Mouse (Mus musculus): Measurements from ENCODE around the gene Xirp2. TPM values are rescaled to one million over a fixed set of nuclear protein-coding genes. Genes with fewer than 3 reads are reported as not detected.

Gene Xirp2
- polyA plus RNA-seq, 1 experiment from 2014 or later = not detected

DNA sequence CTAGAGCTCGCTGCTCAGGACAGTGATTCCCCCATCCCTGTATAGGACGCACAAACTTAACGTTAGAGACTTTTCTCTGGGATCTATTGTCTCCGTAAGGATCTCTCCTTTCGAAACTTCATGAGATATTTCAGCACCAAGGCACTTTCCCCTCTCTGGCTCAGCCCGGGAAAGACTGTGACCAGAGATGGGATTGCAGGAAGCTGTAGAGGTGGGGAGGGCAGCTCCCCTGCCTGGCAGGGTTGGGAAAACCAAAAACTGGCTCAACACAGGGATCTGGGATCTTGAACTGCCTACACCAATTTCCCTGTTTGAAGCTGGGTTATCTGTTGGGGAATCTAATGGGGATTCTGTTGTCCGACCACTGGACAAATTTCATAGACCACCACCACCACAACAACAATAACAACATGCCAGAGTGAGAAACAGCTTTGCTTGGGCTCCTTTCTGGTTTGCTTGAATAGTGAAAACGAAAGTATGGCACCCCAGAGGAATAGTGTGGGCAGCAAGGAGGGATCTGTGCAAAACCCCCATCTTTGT lies 121.4 kb downstream of the Xirp2 start:
- H3K4me1 ChIP-seq (replicated peaks; ENCODE audit: control insufficient read depth, insufficient read depth, low read length) = no peaks in the 10 kb centered on the region
- peak overlapping the region; percentile 96 for H3K4me2 ChIP-seq (replicated peaks; ENCODE audit: low read depth, low read length)
- DNase-seq (ENCODE audit: low spot score) (peak; percentile 30), ATAC-seq (ENCODE audit: low FRiP score) (no peak)
- no peak overlapping the region for H3K27ac ChIP-seq (ENCODE audit: low read depth, low read length)
- no peaks in the 10 kb centered on the region for H3K9me3 ChIP-seq (ENCODE audit: control insufficient read depth, low read length)
- no peaks in the 10 kb centered on the region for H3K36me3 ChIP-seq (ENCODE audit: control insufficient read depth, insufficient read depth, low read length)
- no peak overlapping the region for H3K9ac ChIP-seq (ENCODE audit: low read depth, low read length)
- peak overlapping the region; percentile 60 for H3K4me3 ChIP-seq (ENCODE audit: low read depth, low read length)
- H3K27me3 ChIP-seq (ENCODE audit: control insufficient read depth, insufficient read depth, low read length) = no peaks in the 10 kb centered on the region
- 14% methylated on average over 8 of the region's 8 CpGs for WGBS

Other genes starting within 250 kb of the Xirp2 start
- not detected in 2 replicates for gene Gm21830, start 32.3 kb upstream of the Xirp2 start, polyA plus RNA-seq (2014; fragmentation: Nextera tagmentation; extraction: Ambion mirVana)
- not detected in 2 replicates for gene Gm26727, start 12.8 kb upstream of the Xirp2 start, polyA plus RNA-seq (2014; fragmentation: Nextera tagmentation; extraction: Ambion mirVana)
- 21.1 and 23.3 TPM in 2 replicates for gene B3galt1, start 119.9 kb downstream of the Xirp2 start, polyA plus RNA-seq (2014; fragmentation: Nextera tagmentation; extraction: Ambion mirVana)

Data from hindbrain, embryonic 11.5 days (tissue).